Mouse (Mus musculus): ENCODE data around the gene Abhd17a. TPM values are rescaled to one million over a fixed set of nuclear protein-coding genes. Genes with fewer than 3 reads are reported as not detected.

Gene Abhd17a
- total RNA-seq, 2 experiments from 2014 or later = 131 to 133 TPM

DNA sequence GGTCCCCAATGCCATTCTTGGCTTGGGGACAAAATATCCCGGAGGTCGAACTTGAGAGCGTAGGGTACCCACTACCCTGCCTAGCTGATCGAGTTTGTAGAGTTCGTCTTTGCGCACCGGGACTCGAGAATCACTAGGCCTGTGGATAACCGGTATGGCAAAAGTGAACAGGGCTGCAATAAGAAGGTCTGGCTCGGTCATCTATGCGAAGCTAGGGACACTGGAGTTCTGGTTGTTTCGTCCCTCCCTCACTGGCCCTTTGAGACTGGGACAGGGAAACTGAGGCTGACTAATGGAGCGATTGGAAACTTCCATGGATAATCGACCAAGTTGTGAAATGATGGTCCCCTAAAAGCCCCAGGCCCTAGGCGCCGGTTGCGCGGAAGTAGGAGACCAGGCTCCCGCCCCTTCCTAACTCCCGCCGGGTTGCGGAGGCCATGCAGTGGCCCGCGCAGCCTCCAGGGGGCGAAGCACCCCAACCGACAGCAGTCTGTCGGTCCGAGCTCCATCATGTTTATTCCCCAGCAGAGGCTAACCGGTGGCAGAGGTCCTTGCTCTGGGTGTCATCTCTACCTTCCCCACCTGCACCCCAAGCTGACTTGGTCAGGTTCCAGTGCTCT is 11.9 kb downstream of the Abhd17a start:
- peak; percentile 83 for DNase-seq
- intact Hi-C loops (cut with DNase I) = loop anchor here (5.0 kb wide), 1 partner anchor 109 kb away; no protein-coding TSS in a partner anchor

- peak; percentile 96 for DNase-seq
- intact Hi-C loops (cut with DNase I) = loop anchor here (5.0 kb wide), 1 partner anchor 110 kb away; no protein-coding TSS in a partner anchor
Measured at GRCm38 (mm10) chr10:80577195-80578130, 12.7 kb downstream of the Abhd17a start, which contains the start of gene Klf16. TSS of gene Klf16 (minus strand) at chr10:80577321.

DNA sequence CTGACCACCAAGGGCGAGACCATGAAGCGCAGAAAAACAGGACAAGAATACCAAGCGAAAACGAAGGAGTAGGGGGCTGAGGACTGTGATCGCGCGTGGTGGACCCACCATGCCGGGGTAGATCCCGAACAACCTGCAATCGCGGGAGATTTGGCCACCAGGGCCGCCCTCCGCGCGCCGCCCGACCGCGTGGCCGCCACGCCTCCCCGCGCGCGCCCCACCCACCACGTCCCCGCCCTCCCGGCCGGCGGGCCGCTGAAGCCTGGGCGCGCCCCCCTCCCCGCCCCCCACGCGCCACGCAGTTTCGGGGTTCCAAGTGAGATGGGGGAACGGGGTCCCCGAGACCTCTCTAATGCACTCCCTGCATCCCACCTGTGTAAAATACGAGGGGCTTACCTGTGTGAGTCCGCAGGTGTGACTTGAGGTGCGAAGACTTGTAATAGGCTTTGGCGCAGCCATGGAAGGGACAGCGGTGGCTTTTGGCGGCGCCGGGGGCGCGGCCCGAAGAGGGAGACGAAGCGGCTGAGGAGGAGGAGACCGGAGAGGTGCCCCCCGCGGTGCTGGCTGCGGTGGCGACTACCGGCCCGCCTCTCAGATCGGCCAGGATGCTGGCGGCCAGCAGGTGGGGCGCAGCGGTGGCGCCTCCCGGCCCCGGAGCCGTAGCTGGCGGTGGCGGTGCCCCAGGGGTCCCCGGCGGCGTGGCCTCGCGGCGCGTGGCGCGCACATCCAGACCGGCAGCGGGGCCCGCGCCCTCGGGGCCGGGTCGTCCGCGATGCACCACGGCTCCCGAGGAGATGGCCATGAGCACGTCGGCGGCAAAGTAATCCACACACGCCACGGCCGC is 13.6 kb downstream of the Abhd17a start:
- intact Hi-C loops (cut with DNase I) = loop anchor here (5.0 kb wide), 1 partner anchor 111 kb away; no protein-coding TSS in a partner anchor
- DNase-seq = peak; percentile 65

DNA sequence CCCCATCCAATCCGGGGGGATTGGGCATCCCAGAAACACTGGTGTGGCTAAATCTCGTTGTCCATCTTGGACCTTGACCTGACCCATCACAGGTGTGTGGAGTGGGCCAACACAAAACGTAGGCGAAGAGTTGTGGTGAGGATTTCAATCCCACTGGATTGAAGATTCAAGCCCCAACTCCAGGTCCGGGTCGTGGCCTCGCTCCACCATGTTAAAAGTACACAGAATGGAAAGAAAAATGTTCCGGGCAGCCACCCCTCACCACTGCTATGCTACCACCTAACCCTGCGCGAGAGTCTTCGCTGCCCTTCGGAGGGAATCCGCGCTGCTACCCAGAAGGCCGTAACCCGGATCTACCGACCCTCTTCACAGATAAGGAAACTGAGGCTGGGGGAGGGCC is 14.2 kb downstream of the Abhd17a start:
- intact Hi-C loops (cut with DNase I) = loop anchor here (5.0 kb wide), 1 partner anchor 111 kb away; no protein-coding TSS in a partner anchor

GRCm38 (mm10) chr10:80574896-80575295 is 15.2 kb downstream of the Abhd17a start:
- intact Hi-C loops (cut with DNase I) = loop anchor here (5.0 kb wide), 1 partner anchor 112 kb away; no protein-coding TSS in a partner anchor
- no peak for DNase-seq

More for the DNA sequence above, 14.2 kb downstream of the Abhd17a start:
- no peak for DNase-seq

- no peak for DNase-seq
- intact Hi-C loops (cut with DNase I) = no loop called here
Measured at GRCm38 (mm10) chr10:80573944-80574343, 16.2 kb downstream of the Abhd17a start.

DNA sequence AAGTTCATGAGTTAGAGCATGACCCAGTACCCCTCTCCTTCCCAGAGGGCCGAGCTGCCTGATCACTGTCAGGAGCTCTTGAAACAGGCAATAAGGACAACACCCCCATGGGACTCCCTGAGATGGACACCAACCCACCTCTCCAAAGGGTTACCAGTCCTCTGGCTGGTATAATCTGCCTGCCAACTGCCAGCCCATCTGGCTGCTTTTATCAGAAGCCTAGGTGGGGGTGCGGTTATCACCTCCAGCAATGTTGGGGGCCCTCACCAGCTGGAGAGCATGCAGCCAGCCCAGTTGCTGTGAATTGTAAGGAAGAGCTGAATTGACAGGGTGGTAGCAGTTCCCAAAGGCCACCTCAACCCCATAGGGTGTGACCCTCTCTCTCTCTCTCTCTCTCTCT is 17.7 kb downstream of the Abhd17a start:
- no peak for DNase-seq
- intact Hi-C loops (cut with DNase I) = no loop called here

DNA sequence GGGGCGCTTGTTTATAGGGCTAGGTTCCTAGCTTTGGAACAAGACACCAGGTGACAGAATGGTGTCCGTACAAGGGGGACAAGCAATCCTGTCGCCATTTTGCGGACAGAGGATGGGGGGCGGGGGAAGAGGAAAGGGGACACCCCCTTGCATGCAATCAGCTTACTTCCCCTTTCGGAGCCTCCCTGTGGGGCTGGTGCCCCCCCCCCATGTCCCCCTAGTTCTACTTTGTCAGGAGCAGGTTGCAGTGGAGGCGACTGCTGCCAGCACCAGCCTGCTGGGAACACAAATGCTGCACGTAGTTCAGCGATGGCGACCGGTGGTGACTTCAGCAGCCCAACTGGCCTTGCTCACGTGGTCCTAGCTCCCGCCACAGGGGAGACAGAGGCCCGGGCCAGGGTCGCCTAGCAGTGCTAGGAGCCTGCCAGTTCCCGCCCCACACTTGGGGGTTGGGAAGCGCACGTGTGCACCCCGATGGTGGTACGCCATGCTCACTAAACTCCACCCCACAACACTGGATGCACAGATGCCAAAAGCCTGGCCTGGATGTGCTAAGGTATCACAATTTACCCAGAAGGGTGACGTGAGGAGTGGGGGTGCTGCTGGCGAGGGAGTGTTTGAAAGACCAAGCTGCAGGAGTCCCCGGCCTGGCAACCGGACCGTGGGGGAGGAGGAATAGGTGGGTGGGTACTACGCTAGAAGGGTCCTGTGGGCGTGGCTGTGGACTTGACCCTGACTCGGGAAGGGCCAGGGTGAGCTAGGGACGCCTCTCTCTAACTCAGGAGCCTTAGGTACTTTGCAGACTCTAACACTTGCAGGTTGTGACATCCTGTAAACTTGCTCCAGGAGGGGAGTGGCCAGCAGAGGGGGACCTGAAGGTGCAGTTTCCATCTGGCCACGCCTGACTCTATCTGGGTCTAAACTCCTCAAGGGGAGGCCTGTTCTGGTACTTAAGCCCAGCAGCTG is 19.0 kb downstream of the Abhd17a start:
- intact Hi-C loops (cut with DNase I) = no loop called here
- peak; percentile 82 for DNase-seq

GRCm38 (mm10) chr10:80570419-80570818 is 19.7 kb downstream of the Abhd17a start:
- intact Hi-C loops (cut with DNase I) = no loop called here
- DNase-seq = no peak

- intact Hi-C loops (cut with DNase I) = no loop called here
- DNase-seq = no peak
Measured at GRCm38 (mm10) chr10:80569664-80570066, 20.5 kb downstream of the Abhd17a start.

- intact Hi-C loops (cut with DNase I) = no loop called here
- no peak for DNase-seq
Measured at GRCm38 (mm10) chr10:80568876-80569275, 21.3 kb downstream of the Abhd17a start.

DNA sequence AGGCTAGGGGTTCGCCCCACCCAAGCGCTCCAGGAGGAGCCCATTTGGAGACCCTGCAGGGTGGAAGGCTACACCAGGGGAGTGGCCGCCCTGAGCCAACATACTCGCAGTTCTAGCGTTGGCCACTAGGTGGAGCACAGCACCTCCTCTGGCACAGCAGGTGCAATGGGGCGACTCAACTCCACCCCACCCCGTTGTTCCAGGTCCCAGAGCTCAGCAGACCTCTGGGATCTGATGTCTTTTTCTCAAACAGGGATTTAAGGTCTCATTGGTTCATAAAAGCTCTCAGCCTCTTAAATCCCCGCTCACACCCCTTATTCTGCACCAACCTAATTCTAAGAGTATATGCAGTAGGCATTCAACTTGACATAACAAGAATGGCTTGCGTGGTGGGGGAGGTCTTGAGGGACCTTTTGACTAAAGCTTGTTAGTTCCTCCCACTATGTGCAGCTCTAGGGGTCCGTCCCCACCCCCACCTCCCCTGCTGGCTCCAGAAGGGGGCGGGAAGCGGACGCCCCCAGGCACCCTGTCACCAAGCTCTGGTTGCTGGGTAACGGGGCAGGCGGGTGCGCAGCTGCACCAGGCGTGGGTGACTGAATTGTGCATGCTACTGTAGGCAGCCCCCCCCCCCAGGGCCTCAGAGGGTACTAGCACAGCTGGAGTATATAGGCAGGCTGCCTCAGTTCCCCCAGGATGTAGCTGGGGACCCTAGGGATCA is 23.6 kb downstream of the Abhd17a start:
- intact Hi-C loops (cut with DNase I) = no loop called here
- peak; percentile 88 for DNase-seq

DNA sequence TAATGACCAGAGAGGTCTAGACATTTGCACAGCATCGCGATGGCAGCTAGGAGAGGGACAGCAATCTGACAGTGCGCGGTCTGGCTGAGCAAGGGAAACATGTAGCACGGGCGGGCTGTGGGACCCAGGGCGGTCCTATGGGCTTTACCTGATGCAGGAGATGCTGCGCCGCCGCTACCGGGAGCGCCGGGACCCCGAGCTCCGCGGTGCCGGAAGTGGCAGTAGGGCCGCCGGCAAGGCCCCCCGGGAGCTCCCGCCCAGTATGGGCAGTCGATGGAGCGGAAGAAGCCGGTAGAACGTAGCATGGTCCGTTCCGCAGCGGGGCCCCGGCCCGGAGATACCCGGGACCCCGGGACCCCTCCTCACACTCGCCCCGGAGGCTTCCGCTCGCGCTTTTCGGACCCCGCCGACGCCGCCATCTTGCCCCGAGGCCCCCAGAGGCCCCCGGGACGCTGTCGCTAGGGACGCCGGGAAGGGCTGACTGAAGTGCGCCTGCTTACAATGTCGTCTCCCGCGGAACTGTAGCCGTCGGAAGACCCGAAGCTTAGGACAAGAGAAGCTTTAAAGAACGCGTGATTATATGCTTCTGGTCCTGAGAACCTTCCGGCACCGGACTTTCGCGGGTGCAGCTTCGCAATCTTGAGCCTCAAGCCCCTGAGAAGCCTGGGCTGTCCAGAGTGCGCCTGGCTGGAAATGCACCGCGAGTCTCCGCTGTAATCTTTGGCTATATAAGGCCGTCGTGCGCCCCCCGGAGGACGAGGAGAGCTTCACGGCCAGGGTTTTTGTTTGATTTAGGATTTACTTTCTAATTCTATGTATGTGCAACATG is 28.8 kb downstream of the Abhd17a start, which contains the start of gene Rexo1:
Rexo1 (minus strand) TSS at position 445 of the 829 bp plus-strand sequence.
- DNase-seq = peak; percentile 94
- intact Hi-C loops (cut with DNase I) = loop anchor here (5.0 kb wide), 1 partner anchor 114 kb away; no protein-coding TSS in a partner anchor

DNA sequence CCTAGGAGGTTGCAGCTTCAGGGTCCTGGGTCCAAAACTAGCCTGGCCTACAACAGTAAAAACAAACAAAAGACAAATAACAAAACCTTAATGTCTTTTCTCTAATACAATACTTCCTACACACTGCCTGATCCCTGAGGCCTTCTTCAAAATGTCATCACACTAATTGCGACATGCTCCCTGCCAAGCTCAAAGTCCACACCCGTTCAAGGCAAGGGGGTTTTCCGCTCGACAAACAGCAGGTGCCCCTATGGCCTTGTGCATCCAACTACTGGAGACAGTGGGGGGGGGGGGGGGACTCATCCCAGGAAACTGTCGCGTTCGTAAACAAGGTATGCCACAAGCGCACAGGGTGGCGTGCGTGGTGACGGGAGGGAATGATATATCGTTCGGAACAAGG is 29.5 kb downstream of the Abhd17a start:
- intact Hi-C loops (cut with DNase I) = loop anchor here (5.0 kb wide), 1 partner anchor 113 kb away; no protein-coding TSS in a partner anchor
- no peak for DNase-seq

- no peak for DNase-seq
- intact Hi-C loops (cut with DNase I) = no loop called here
Measured at GRCm38 (mm10) chr10:80559431-80559830, 30.7 kb downstream of the Abhd17a start.

DNA sequence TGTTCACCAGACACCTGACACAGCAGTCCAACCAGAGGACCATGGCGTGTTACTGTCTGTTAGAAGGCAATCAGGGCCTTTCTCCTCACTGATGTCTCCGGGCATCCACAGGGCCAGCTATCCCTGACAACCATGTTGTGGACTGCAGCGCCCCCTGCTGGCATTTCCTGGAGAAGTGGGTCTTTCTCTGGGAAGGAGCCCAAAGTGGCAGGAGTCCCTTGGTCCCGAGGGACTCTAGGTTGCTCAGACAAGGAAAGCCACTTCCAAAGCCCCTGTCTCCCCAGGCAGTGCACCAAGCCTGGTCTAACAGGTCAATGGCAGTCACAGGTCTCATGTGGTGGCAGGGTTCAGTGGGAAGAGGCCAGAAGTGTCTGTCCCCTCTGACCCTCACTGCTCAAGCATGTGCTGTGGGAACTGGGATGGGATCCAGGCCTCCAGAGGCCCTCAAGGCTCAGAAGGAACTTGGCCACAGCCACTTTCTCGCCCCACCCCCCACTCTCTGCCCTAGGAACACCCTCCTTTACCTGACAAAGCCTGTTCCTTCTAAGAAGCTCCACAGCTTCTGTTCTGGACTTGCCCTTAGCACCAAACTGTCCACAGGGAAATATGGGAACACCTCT is 32.7 kb downstream of the Abhd17a start:
- peak; percentile 87 for DNase-seq
- intact Hi-C loops (cut with DNase I) = no loop called here

- DNase-seq = no peak
- intact Hi-C loops (cut with DNase I) = no loop called here
Measured at GRCm38 (mm10) chr10:80553997-80554396, 36.1 kb downstream of the Abhd17a start.
